Mouse (Mus musculus): ENCODE data around the gene Iapp.

DNA sequence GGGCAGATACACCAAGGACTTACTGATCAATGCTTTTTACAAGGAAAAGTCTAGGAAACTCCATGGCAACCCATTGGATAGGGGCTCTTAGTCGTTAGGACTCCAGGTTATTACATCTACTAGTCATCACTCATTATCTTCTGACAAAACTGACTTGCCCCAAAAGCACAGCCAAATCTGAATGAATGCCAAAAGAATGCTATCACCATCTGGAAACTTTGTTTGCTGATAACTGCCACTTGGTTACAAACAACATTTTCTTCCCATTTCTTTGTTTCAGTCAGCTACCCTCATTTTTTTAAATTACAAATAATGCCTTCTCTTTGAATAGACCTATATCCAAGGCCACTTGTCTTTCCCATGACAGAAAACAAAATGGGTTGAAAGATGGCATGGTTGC, 31.0 kb downstream of the Iapp start:
- TF ChIP-seq EP300 (IDR thresholded peaks at IDR 0.05; ENCODE audit: low read depth) (no peak), CTCF (IDR thresholded peaks at IDR 0.05; ENCODE audit: low read depth) (no peak)
